Mouse (Mus musculus): ENCODE measurements at regions not wholly inside any gene's neighbourhood (a gene's known extent, or its start where the extent isn't known, plus 50 kb on each side); places are given as distances from the start of the nearest gene placed in this dataset.

DNA sequence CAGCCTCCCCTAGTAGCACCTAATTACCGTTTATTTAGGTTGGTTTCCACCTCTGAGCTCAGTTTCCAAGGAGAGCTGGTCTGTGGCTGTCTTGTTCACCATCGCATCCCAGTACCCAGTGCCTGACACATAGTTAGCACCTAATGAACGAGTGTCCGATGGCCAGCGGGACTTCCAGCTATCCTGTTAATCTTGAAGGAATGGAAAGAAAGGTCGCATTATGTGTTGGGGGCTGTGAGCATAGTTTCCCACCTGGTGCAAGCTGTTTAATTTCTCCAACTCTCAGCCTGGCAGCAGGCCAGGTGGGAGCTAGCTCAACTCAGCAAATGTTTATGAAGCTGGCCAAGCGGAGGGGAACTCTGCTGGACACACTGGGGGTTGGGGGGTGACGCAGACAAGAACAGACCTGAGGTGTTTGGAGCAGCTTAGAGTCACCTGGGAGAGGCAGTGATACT is 223.7 kb downstream of the Srbd1 start:
- TF ChIP-seq GATA1 (IDR thresholded peaks at IDR 0.05; ENCODE audit: low read length), result no peak
- TF ChIP-seq TAL1 (IDR thresholded peaks at IDR 0.05; ENCODE audit: low read length), result no peak

All from erythroblast, embryonic 14.5 days (primary cell).